Mouse (Mus musculus): ENCODE data around the gene Fcrl1. TPM values are rescaled to one million over a fixed set of nuclear protein-coding genes. Genes with fewer than 3 reads are reported as not detected.

Fcrl1 gene
- 0.71 TPM for polyA plus RNA-seq (2015; fragmentation: Illumina TruSeq; extraction: RNeasy Lipid Tissue Mini Kit (QIAGEN cat#74804); ENCODE audit: low read depth, low replicate concordance)

GRCm38 (mm10) chr3:87376195-87377165 is at the start of gene Fcrl1:
Gene Fcrl1 (plus strand): TSS chr3:87376387.

GRCm38 (mm10) chr3:87357581-87357980 is 18.6 kb upstream of the Fcrl1 start, which contains the start of gene Cd5l:
Gene Cd5l (plus strand): TSS chr3:87357881.

GRCm38 (mm10) chr3:87435479-87435878 is 59.3 kb downstream of the Fcrl1 start, which contains the start of gene Fcrl5:
Gene Fcrl5 (plus strand): TSS chr3:87435773.

Other genes with a start within 250 kb of the Fcrl1 start
- gene Kirrel, start 201.6 kb upstream of the Fcrl1 start, polyA plus RNA-seq (2015; fragmentation: Illumina TruSeq; extraction: RNeasy Lipid Tissue Mini Kit (QIAGEN cat#74804); ENCODE audit: low read depth, low replicate concordance): 2.2 TPM
- gene Fcrls, start 112.6 kb upstream of the Fcrl1 start, polyA plus RNA-seq (2015; fragmentation: Illumina TruSeq; extraction: RNeasy Lipid Tissue Mini Kit (QIAGEN cat#74804); ENCODE audit: low read depth, low replicate concordance): 41.6 TPM
- not detected for gene Cd5l, start 18.5 kb upstream of the Fcrl1 start, polyA plus RNA-seq (2015; fragmentation: Illumina TruSeq; extraction: RNeasy Lipid Tissue Mini Kit (QIAGEN cat#74804); ENCODE audit: low read depth, low replicate concordance)
- gene Fcrl5, start 59.4 kb downstream of the Fcrl1 start, polyA plus RNA-seq (2015; fragmentation: Illumina TruSeq; extraction: RNeasy Lipid Tissue Mini Kit (QIAGEN cat#74804); ENCODE audit: low read depth, low replicate concordance): not detected
- gene Etv3, start 149.0 kb downstream of the Fcrl1 start, polyA plus RNA-seq (2015; fragmentation: Illumina TruSeq; extraction: RNeasy Lipid Tissue Mini Kit (QIAGEN cat#74804); ENCODE audit: low read depth, low replicate concordance): 13.6 TPM
- gene Arhgef11, start 241.2 kb downstream of the Fcrl1 start, polyA plus RNA-seq (2015; fragmentation: Illumina TruSeq; extraction: RNeasy Lipid Tissue Mini Kit (QIAGEN cat#74804); ENCODE audit: low read depth, low replicate concordance): 38.1 TPM